Mouse (Mus musculus) spleen, adult 2 months (tissue): ENCODE data around the gene Gm614.

Experiments
- CTCF ChIP-seq: fragments of 200-500 bp; IDR thresholded peaks from 2 replicates; pipeline ENCODE4 v1.5.1; 2011; ENCODE audit warnings: mild to moderate bottlenecking, inconsistent platforms; ENCODE audit not compliant: insufficient read depth, insufficient read length, insufficient replicate concordance; ENCODE audit errors: extremely low read depth
- POLR2A ChIP-seq: fragments of 200-500 bp; IDR thresholded peaks from 2 replicates; pipeline ENCODE4 v1.6.1; 2011; ENCODE audit warnings: low read depth, low read length, inconsistent platforms

- TF ChIP-seq POLR2A = no peak
- TF ChIP-seq CTCF = no peak
These were observed 22.3 kb upstream of the Gm614 start for GRCm38 (mm10) chrX:101285953-101286670.
